Mouse (Mus musculus) adrenal gland, postnatal 36 days (tissue): ENCODE measurements at regions not wholly inside any gene's neighbourhood (a gene's known extent, or its start where the extent isn't known, plus 50 kb on each side); places are given as distances from the start of the nearest gene placed in this dataset.
A peak's percentile ranks its signal among the peaks of the same experiment; 100 is the strongest.
"Not testable (repeated sequence)": the region's sequence is repeated elsewhere in the genome, so short reads cannot be mapped to it uniquely, and the experiment has no call there.

Experiments used
- DNase-seq, 2 experiments: peaks; one replicate each; pipeline ENCODE4 v3.0.0; 2021; ENCODE audit warnings: mixed read lengths in 1 of 2

DNA sequence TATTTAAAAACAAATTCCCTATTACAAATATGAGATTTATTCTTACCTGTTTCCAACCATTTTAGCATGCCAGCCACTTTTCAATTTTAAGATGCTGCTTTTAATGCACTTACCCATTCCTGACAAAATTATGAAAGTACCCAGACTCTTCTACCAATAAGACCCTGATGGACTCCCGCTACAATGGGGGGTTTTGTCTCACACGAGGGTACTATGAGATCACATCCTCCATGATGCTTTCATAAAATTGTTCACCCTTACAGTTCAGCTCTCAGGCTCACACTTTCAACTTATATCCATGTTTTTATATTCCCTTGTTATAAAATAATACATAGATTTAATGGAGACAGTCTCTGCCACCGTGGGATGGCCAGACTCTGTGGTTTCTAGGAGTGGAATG is 68.1 kb upstream of the Adamts18 start:
- no peak for DNase-seq

DNA sequence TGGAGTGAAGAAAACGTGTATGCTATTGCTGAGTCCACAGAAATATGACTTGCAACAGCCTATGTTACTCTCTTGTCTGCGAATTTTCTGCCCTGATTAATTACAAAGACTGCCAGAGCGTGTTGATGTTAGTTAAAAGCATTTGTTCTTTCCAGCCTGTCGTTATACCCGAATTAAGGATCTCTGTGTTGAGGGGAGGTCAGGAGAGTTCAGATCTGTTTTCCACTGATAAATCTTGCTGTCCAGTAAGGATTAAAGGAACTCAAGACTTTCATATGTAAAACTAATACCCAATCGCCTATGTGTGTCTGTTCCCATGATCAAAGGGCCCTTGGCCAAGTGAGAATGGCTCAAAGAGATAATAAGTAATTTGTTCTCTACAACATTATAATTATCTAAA is 68.7 kb upstream of the Adamts18 start:
- no peak for DNase-seq

DNA sequence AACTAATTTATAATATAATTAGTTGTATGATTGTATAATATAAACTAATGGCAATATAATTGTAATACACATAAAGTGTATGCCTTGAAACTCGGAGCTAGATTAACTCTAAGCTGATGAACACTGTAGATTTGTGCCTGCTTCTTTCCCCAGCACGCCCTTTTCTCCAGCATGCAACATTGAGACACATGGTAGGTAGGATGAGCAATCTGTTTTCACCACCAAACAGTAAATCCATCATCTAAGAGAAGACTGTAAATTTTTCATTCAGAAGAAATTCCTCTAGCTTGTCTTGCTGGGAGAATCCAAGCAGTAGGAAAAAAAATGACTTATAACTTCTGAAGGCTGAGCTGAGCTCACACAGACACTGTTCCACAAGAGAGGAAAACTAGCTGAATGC is 71.8 kb upstream of the Adamts18 start:
- DNase-seq, result no peak

DNA sequence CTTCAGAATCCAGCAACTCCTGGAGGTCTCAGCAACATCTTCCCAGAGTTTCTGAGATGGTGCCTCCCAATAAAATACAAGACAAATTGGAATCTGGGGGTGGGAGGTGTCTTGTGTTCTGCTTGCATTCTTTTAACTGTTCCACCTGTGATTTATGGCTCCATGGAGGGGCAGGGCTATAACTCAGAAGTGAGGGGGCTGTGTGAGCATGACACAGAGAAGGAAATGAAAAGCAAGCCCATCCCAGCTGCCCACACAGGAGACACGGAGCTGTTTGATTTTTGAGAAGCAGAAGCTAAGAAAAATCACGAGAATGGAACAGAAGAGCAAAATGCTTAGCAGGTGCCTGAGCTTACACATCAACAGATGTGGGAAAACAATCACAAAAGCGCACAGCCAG is 74.8 kb upstream of the Adamts18 start:
- no peak for DNase-seq

DNA sequence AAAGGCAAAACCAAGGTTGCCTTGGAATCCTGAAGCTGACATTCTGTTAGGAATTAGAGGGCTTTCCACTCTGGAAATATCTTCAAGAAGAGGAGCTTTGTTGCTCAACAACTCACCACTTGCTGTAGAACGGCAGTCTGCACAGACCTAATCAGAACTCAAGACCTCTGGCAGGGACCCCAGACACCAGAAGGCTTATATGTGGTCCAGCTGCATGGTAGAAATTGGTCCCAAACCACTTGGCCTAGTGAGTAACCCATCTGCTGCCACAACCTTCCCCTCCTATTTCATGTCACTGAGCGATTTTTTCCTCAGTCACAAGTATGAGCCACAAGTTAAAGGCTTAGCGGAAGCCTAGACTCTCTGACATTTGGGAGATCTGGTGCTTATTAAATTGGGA is 105.2 kb upstream of the Adamts18 start:
- DNase-seq, result no peak

DNA sequence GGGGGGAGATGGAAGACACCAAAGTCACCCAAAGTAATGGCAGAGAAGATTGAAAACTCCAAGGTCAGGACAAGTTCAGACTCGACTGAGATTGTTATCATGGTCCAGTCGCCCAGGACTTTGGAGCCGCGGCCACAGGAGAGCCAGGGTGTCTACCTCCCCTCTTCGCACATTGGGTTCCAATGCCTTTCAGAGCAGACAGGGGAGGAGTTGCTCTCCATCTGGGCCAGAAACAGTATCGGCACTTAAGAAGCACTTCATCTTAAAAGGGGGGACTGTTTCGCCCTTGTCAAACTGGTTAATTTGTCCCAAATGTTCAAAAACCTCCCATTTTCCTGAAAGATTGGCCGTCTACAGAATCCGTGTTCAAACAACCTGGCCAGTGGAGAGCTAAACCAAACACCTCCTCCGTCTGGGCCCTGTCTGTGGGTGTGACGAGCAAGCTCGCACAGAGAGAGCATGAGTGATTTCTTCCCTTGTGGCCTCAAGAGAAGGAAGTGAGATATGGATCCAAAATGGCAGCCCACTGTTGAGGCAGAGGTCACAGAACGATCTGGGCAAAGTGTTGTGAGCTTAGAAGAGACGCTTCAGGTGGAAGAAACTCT is 108.0 kb upstream of the Adamts18 start:
- DNase-seq, result no peak

DNA sequence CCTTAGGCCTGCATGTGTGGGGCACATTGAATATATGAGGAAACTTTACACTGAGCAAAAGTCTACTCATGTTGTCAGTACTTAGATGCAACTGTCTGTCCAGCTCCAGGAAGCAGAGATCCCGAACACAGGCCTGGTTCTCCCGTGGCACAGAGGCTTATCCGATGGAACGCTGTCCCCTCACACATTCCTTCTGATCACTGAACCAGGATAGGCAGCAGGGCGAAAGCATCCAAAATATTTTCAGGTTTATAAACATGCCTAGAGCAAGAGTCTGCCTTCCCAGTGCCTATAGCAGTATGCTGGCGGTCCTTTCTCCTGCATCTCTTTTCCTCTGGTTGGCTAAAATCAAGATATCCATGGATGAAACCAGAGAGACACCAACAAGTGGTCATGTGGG is 109.3 kb upstream of the Adamts18 start:
- DNase-seq, result no peak

DNA sequence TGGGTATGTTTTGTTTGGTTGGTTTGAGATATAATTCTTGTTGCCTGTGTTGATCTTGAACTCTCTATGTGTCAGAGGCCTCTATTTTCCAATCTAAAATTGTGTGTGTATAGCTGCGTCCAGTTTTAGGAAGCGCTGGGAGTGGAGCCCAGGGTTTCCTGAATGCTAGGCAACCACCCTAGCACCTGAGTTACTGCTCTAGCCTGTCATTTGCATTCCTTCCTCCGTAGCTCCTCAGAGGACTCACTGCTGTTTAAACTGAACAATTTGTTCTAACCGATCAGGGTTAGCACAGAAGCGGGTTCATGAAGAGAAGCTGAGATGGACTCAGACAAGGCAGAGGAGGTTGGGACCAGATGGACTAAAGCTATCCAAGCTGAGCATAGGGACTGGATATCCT is 127.3 kb upstream of the Adamts18 start:
- DNase-seq, result no peak

DNA sequence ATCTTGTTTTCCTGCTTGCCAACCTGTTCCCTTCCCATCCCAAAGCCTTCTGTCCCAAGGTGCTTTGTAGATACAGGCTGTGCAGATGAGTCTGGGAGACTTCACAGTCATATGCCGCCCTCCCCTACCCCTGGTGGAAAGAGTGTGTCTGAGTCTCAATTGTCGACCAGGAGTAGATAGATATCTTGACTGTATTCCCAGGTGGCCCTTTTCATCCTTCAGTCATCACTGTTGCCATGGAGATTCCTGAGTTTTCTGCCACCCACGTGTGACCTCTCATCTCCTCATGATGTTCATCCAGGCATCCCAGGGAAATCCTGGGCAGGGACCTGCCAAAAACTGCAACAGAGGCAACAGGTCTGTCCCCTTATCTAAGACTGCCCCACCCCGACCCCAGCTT is 128.1 kb upstream of the Adamts18 start:
- no peak for DNase-seq

DNA sequence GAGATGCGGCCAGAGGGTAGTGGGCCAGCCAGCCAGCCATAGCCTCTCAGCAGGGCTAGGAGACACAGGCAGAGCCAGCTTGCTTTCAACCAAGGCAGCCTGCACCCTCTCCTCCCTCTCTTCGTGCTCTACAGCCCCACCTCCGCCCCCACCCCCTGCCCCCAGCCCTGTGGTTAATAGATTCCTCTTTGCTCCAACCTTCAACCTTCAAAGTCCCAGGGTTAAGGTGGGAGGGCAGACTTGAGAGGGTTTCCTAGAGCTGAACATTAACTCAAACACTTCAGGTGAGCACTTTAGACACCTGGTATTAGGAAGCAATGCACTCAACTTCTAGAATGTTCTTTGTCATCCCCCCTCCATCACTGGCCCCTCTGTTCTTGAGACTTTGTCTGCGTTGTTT is 128.5 kb upstream of the Adamts18 start:
- no peak for DNase-seq

DNA sequence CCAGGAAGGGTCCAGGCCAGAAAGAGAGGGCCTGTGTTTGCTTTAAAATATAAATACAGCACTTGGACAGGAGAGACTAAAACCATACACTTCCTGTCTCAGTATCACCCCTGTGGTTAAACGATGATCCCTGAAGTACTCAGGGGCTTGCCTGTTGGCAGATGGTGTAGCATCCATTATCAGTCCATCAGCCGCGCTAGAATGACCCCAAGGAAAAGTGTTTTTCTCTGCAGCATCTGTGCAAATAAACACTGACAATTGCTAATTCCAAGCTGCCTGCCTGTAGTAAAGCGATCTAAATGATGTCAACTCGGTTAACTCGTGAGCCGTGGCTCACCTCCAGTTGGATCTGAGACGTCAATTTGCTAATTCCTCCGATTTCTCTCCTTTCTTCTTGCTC is 130.4 kb upstream of the Adamts18 start:
- no peak for DNase-seq

DNA sequence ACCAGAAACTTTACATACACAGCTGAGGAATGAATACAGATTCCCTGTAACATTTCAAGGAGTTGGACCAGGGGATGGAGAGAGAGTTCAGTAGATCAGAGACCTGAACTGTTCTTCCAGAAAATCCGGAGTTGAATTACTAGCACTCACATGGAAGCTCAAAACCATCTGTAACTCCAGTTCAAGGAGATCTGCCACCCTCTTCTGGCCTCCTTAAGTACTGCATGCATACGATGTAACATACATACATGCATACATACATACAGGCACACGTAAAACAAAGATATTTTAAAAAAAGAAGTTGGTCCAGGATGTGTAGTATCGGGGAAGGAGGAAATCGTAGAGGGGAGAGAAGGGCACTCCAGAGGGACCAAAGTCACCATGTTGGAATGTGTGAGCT is 131.3 kb upstream of the Adamts18 start:
- no peak for DNase-seq

DNA sequence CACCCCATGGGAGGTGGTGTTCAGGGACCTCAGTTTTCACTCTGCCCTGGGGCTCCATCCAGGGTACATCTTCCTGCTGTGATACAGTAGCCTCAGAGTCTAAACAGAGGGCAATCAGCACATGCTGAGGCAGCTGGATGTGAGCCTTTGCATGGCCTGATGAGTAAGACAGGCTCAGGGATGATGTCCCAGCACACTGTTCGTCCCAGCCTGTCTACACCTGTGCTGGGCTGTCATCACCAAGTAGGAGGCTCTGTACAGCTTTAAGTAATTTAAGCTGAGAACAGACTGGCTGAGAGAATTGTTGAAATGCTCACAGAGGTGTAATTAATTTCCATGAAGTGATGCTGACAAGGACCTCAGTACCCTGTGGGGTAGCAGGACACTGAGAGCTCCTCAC is 132.8 kb upstream of the Adamts18 start:
- no peak for DNase-seq

DNA sequence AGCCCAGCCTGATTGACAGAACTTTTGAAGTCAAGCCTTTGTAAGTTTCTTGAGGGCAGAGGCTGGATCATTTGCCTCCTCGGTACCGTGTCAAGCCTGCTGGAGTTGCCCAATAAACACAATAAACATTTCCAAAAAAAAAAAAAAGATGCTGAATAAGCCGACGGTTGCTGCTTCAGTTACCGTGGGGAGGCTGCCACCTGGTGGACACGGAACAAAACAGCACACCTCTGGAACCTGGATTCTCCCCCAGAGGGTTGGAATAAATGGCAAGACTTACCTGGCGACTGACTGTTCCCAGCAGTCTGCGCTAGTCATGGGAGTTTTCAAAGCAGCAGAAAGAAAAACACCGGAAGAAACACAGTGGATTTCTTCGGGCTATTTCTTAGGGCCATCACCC is 136.3 kb upstream of the Adamts18 start:
- DNase-seq, result peak; percentile 58 to 73

DNA sequence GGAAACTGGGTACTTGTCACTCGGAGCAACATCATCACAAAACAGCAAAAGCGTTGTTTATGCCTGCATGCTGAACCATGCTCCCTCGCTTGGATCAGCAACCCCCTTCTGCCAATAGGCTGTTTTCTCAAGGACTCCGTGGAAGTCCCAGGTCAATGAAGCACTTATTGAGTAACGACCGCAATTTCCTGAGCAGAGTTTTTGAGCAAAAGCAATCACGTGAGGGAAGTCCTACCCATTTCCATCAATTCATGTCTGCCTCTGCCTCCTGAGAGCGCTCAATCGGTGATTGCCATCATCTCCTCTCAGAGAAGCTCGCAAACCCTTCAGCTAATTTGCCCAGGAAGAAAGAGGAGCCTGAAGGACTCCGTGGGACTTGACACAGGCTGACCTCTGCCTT is 136.9 kb upstream of the Adamts18 start:
- no peak for DNase-seq

DNA sequence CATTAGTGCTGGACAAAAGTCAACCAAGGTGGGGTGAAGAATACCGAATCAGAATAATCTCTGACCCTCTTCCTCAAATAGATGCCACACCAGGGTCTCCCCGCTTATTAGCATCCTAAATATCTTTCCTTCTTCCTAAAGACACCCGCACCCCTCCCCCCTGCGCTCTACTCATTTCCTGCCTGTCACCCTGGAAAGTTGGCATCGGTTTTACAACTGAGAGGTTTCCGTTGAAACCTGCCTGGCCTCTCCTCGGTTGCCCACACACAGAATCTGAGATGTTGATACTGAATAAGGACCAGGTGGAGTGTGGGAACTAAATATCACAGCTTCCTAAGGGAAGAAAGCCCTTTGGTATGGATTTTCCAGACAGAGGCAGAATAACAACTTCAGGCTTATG is 137.4 kb upstream of the Adamts18 start:
- DNase-seq, result no peak

DNA sequence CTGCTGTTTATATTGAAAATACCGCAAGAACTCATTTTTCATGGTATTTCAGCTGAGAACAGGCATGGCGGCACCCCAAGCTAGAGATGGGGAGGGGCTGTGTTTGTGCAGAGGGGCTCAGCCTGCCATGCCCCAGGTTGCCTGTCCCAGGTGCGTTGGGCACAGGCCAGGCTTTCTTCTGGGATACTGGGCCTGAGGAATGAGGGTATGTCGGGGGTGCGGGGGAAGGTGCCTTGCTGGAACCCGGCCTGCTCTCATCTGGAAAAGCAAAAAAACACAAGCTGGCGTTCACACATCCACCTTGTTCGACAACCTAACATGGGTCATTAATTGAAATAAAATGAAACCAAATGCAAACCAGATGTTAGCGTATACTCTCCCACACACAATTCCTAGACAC is 142.2 kb upstream of the Adamts18 start:
- no peak for DNase-seq

DNA sequence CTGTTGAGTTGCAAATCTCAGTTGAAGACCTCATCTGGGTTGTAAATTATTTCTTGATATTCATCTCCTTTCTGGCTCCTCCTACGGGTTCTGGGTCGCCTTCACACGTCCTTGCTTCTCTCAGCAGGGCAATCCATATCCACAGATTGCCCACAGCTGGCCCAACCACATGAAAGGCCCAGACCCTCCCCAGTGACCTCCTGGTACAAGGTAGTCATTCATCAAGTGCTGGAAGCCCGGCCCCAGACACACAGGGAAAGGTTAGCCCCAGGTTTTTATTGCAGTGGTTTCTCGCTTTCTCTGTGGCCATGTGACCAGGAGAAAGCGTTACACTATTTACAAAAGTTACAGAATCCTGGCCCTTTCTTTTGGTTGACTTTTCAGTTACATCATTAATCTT is 134.5 kb upstream of the Nudt7 start:
- DNase-seq, result peak; percentile 17 to 25

DNA sequence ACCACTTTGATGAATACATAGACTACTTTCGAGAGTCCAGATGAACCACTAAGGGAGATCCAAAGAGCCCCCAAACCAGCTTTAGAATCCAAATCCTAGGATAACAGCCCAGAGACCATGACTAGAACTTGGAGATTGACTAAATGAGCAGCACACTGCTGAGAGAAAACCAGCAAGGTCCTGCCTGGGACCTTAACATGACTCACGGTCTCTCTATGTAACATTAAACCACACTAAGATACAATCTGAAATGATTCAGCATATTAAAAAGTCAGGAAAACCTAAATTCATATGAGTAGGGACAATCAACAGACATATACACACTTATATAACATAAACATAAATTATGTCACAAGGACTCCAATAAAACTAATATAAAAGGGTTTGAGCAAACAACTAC is 131.7 kb upstream of the Nudt7 start:
- DNase-seq, result no peak

DNA sequence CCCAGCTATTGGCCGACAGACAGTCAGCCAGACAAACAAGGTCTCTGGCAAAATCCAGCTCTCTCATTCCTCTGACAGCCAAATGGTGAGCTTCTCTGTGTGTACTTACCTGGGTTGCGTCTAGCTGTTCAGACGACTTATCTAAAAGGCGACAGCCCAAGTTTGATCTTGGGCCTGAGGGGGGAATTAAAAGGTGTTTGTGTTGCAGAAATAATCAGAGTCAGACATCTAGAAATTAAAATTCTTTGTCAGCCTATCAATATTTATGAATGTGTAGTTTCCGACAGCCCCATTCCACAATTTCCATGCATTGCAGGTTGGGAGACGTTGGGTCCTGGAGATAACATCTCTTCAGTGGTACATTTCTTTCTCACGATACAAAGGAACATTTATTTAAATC is 128.9 kb upstream of the Nudt7 start:
- DNase-seq, result no peak

DNA sequence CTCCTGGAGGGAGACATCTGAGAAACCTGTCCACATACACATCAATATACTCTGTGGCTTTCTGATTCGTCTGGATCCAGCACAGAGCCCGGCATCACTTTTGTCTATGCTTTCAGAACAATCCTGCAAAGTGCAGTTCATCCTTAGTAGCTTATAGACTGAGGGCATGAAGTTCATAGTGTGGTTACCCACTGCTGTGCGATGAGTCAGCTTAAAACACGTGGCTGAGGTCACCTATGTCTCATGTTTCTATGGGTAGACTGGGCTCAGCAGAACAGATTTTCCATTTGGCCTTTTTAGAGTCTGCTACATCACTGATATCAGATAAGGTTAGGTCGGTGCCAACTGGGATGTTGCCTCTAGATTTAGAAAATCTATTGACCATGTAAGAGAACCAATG is 126.8 kb upstream of the Nudt7 start:
- no peak for DNase-seq

DNA sequence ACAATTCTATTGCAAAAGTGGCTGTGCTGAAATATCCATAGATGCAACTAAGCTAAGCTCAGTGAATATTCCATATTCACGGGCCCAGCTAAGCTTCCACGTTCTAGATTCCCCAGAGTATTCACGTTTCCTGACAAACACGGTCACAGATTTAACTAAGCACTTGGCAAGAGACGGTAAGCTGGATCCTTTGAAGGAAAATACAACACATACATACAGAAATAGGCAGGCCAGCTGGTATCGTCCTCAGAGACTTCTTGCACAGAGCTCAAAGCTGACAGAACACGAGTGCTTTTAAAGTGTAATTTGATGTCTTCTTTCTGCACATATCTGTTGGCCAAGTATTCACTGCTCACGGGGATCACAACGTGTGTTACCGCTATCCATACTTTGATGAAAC is 126.3 kb upstream of the Nudt7 start:
- DNase-seq, result no peak

DNA sequence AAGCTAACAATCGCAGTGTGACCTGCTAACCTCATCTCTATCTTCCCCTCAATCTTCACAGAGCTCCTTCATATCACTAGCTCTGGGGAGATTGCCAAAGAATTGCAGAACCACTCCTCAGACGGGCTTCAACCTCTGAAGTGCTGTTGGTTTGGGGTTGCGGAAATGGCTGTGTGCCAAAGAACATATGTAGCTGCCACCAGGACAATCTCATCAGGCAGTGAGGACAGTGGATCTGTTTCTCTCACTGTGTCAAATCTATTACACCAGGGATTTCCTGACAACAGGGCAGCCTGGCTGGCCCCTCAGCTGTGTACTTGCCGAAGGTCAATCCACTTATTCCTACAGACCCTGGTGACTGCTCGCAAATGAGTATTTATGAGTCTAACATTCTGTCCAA is 115.0 kb upstream of the Nudt7 start:
- DNase-seq, result peak; percentile 11 to 23

DNA sequence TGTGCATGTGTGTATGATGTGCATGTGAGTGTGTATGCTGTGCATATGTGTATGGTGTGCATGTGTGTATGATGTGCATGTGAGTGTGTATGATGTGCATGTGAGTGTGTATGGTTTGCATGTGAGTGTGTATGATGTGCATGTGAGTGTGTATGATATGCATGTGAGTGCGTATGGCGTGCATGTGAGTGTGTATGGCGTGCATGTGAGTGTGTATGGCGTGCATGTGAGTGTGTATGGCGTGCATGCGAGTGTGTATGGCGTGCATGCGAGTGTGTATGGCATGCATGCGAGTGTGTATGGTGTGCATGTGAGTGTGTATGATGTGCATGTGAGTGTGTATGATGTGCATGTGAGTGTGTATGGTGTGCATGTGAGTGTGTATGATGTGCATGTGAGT is 103.2 kb upstream of the Nudt7 start:
- DNase-seq, result not testable (repeated sequence)

DNA sequence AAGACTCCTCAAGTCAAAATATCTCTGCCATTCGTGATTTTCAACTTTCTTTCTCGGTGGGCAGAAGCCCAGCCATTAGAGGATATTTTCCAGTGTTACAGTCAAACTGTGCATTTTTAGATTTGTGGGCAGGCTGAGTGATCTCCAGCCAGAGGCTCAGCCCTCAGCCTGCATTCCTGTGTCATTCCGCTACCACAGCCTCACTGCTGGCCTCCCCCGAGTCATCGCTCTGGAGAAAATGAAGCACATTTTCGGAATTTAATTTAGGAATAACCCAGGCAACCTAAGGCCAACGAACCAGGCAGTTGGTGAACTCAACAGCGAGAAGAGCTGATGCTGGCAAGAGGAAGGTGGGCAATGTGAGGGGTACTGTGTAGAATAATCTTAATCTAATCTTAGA is 80.9 kb upstream of the Nudt7 start:
- DNase-seq, result no peak
